Mouse (Mus musculus) lung, postnatal 25 days (tissue): Measurements from ENCODE around the gene Phc3.

Experiments
- DNase-seq: peaks from one replicate; pipeline ENCODE4 v3.0.0; 2022; ENCODE audit warnings: low spot score

The Phc3 gene

DNA sequence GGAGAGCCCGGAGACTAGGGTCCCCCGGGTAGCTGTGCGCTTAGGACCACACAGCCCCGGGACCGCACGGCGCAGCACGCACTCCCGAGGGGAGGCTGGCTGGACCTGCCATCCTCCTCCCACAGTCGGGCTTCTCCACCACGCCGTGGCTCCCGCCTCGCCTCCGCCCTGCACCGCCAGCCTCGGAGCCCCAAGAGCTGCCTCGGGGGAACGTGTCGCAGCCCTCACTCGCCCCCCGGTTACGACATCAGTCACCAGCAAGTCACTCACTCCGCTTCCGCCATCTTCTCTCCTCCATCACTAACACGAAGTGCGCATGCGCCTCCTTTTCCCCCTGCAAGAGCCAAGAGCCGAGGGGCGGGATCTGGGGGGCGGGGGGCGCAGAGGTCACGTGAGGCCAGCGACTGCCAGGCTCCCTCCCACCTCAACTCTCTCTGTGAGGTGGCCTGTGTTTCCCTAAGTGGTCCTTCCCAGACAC, at the start of gene Phc3:
Gene Phc3 (minus strand): TSS at position 312 of the 478 bp plus-strand sequence.
- DNase-seq, result peak; percentile 93

DNA sequence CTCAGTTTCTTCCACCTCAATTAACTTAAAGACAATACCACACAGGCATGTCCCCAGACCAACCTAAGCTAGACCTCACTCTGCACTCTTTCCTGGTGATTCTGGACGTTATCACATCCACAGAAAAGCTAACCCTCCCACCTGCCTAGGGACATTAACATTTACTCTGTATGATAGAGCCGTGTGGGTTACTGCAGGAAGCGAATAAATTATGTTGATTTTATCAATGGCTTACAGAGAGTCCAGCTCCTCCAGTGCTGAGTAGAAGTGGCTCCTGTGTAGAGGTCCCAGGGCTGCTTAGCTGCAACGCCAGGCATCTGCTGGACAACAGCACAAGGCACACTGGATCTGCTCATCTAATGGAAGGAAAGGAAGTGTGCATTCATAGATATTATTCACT, 48.4 kb upstream of the Phc3 start:
- no peak for DNase-seq

DNA sequence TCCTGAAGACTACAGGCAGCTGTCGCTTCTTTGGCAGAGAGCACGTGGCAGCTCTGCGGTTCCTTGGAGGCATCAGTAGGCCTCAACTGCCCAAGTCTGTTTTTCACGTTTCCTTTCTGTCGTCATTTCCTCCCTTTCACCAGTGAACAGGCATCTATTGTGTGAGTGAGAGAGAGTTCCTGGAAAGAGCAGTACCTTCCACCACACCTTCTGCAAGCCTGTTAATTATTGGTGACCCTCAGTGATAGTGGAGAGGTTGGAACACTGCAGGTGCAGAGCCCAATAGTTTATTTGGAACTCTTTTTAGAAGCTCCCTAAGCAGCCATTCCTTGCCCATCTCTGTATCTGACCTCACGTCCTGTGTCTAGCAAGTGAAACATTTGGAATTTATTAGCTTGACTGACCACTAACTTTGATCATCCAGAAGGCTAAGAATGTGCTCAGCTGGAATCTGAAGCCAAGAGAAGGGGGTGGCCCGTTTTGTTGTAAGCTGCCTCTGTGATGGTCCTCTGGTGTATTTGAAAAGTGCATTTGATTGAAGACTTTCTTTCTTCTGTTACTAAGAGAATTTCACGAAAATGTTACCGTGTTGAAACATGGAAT, 47.5 kb upstream of the Phc3 start:
- no peak for DNase-seq

DNA sequence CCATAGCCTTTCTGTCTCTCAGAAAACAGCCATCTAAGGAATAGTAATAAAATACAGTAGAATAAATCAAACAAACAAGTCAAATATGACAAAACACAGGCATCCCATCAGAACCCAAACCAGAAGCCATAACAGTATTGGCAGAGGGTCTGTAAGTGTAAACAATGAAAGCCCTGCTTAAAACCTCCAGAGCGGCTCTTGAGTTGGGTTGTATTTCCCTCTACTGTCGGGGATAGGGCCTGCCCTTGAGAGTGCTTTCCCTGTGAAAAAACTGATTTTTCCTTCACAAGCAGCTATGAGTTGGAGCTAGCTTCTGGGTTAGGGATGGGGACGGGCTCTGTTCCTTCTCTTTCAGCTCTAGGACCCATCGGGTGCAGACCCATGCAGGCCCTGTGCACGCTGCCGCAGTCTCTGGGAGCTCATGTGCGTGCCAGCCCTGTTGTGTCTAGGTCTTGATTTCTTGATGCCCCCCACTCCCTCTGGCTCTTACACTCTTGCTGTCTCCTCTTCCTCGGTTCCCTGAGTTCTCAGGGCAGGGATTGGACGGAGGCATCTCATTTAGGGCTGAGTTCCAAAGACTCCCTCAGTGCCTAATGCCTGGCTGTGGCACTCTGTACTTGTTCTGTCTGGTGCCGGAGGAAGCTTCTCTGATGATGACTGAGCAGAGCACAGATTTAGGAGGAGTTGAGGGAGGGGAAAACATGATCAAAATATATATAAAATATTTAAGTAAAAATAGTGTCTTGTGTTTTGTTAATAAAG, 46.6 kb upstream of the Phc3 start:
- no peak for DNase-seq

DNA sequence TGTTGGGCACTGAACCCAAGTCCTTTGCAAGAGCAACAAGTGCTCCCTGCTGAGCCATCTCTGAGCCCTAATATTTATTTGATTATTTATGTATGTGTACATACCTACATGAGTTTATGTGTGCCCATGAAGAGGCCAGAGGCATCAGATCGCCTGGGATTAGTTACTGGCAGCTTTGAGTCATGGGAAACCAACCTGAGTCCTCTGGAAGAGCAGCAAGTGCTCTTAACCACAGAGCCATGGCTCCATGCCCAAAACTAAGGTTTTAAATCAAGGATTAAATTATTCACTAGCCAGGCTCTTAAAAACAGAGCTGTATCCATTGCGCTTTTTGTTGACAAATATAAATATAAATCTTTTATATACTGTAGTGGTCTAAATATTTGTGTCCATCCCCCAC, 45.2 kb upstream of the Phc3 start:
- no peak for DNase-seq

DNA sequence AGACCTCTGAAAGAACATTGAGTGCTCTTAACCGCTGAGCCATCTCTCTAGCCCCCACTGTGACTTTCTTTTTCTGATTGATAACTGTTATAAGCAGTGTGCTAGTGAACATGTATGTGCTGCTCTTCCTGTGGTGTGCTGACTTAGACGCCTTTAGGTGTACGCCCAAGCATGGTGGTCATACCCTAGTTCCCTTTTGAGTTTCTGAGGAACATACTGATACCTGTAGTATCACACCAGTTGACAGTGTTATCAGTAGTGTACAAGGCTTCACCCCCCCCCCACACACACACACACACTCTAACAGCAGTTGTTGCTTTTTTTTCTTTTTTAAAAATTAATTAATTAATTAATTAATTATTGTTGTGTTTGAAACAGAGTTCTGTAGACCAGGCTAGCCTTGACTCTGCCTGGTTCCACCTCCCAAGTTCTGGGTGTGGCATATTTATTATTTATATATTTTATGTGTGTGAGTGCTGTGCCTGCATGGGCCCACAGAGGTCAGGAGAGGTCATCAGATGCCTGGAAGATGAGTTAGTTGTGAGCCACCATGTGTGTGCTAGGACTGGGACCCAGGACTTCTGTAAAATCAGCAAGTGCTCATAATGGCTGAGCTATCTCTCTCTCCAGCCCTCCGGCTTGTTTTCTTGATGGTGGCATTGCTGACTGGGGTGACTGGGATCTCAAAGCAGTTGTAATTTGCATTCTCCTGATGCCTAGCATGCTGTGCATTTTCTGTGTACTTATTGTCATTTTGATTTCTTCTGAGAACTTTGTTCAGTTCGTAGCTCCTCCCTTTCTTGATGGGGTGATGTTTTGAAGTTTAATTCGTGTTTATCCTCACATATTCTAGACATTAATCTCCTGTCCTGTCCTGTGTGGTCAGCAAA, 35.4 kb upstream of the Phc3 start:
- DNase-seq, result no peak

DNA sequence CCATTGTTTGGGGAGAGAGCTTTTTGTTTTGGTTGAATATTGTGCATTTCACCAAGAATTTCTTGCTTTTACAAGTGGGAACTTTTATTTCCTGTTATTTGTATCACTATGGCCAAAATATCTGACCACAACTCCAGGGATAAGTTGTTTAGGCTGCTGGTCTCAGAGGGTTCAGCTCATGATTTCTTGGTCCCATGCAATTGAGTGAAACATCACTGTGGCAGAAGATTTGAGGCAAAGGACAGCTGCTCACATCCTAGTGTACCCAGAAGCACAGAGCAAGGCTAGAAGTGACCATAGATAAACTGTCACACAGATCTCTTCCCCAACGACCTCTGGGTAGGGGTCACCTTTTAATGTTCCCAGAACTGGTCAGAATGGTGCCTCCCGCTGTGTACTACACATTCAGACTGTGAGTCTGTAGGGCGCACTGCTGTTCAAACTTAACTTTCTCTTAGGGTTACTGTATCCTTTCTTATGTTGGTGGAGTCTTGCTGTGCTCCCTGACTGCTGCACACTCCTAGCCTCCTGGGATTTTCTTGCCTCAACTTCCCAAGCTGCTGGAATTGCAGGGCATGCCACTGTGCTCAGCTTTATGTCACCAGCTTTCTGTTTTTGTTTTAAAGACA, 31.9 kb upstream of the Phc3 start:
- DNase-seq, result no peak

DNA sequence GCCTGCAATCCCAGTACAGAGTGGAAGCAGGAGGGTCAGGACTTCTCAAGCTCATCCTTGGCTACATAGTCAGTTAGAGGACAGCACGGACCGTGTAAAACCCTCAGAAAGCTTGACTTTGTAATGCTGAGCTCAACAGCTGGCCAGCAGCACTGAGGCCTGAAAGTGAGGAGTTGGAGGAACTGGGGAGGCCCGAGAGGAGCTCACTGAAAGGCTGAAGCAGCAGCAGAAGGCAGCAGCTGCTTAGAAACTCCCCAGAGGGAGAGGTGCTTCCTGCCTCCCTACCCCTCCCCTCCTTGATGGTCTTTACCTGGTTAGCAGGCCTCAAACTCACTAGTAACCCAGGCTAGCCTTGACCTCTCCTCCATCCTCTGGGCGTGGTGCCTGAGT, 30.8 kb upstream of the Phc3 start:
- no peak for DNase-seq

DNA sequence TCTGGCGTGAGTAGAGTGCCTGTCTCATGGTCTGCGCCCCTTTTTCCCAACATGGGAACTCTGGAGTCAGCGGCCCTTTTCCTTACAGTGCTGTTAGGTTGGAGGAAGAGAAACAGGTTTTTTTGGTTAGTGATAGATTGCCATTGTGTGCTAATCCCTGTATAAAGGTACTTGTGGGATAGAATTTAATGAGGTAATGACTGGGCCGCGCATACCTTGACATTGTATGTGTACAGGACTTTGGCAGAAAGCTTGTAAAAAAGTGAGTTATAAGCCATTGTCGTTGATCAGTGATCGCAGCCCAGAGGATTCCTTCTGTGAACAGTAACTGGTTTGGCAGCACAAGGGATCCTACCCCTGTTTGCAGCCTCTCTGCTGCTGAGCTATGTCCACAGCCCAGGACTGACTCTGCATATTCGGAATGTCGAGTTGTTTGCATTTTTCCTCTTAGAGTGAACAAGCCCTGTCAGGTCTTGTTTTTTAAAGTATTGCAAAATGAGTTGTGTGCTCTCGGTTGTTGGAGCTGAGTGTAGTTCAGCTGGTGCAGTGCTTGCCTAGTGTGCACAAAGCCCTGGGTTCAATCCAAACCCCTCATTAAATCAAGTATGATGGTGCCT, 30.3 kb upstream of the Phc3 start:
- peak; percentile 78 for DNase-seq

DNA sequence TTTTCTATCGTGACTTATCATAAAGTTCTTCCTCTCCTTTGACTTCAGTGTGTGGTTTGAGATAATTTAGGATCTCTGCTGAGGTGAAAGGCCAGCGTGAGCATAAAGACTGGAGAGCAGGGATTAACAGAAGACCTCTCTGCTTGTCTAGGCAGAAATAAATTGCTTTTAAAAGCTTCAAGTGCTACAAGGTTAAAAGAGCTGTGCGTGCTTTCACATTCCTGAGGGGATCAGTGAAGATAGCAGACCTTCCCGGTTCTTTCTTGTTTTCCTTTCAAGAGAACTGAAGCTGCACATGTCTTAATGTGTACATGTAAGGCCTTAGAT, 27.4 kb upstream of the Phc3 start:
- DNase-seq, result no peak

DNA sequence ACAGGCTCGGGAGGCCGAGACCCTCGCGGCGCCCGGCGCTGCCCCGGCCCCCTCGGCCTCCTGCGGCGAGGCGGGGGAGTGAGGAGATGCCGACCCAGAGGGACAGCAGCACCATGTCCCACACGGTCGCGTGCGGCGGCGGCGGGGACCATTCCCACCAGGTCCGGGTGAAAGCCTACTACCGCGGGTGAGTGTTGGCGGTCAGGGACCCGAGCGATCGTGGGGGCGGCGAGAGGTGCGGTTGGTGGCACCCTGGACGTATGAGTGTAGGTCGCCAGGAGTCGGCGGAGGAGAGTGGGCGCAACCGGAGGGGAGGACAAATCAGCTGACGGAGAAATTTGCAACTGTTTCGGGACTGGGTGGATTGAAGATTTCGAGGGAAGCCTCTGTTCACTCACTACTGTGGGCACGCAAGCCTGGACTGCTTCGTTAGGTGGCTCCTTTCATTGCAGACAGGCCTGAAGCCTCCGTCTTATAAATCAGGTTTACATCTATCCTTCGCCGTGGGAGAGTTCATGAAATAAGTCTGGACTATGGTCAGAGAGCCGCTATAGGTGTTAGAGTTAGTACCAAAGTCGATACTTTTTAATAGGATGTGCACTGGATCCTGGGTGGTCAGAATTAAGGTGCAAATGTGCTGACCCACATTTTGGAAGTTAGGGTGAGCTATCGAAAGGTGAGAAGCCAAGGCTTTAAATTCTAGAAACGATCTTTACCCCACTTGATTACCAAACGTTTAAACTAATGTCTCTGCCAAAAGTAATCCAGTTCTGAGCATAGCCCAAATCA, 26.9 kb upstream of the Phc3 start:
- DNase-seq, result peak; percentile 24

DNA sequence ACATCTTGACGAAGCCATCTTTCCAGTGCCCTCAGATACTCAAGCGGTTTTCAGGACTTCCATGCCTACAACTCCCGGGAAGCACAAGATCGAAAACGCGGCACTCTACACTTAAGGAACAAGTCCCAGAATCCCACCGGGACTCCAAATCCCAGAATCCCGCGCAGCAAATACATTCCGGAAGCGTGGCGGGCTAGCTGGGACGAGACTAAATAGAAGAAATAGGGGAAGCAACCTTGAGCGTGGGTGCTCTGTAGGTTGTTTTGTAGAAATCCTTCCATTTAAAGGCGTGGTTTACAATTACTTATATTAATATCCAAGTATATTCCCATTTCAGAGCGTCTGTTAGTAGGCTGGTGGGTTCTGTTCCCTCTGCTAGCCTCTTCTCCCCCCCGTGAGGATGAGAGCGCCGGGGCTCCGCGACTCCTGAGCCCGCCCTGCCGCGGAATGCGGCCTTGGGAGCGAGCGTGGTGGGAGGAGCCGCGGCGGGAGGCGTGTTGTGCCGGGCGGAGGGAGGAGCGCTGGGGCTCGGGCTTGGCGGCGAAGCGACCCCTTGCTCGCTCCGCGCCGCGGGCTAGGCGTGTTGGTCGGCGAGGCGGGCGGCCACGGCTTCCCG, 26.2 kb upstream of the Phc3 start, which contains the start of gene Prkci:
Gene Prkci (plus strand): TSS at position 465 of the 616 bp plus-strand sequence.
- DNase-seq, result peak; percentile 95

DNA sequence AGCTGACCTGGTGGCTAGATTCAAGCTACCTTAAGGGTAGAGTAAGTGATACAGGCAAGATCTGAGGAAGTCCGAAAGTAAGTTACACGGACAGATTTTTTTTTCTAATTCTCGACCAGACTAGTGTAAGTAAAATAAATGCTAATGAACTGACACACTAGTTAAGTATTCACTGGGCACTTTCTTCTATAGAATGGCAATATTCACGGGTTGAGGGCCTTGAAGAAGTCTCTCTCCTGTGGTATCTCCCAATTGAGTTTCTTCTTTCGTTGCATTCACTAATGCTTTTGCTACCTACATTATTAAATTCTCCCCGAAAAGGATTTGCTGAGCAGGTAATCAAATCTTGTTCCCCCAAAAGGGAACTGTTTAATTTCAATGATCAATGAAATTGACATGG, 25.6 kb upstream of the Phc3 start:
- DNase-seq, result no peak

DNA sequence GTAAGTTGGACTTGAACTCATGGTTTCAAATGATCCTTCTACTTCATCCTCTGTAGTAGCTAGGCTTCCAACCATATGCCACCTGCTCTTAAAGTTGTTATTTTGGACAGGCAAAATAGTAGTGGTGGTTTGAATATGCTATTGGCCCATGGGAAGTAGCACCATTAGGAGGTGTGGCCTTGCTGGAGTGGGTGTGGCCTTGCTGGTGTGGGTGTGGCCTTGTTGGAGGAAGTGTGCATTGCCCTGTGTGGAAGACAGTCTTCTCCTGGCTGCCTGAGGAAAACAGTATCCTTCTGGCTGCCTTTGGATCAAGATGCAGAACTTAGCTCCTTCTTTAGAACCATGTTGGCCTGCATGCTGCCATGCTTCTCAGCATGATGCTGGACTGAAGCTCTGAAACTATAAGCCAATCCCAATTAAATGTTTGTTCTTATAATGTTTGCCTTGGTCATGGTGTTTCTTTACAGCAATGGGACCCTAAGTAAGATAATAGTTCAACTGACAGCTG, 23.9 kb upstream of the Phc3 start:
- DNase-seq, result no peak

DNA sequence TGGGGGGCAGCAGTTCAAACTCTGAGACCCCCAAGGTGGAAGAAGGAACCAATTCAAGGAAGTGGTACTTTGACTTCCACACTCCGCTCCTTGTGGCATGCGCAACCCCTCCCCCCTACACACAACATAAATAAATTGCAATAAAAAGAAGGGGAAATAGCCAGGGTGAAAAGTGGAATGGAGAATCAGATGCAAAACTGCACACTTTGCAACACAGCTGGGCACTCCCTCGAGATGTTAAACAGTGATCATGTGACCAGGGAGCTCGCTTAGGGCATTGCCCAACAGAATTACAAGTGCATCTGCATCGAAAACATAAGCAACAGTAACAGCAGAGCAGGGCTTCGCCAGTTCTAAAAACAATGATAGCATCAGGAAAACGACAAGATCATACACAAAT, 22.9 kb upstream of the Phc3 start:
- no peak for DNase-seq

DNA sequence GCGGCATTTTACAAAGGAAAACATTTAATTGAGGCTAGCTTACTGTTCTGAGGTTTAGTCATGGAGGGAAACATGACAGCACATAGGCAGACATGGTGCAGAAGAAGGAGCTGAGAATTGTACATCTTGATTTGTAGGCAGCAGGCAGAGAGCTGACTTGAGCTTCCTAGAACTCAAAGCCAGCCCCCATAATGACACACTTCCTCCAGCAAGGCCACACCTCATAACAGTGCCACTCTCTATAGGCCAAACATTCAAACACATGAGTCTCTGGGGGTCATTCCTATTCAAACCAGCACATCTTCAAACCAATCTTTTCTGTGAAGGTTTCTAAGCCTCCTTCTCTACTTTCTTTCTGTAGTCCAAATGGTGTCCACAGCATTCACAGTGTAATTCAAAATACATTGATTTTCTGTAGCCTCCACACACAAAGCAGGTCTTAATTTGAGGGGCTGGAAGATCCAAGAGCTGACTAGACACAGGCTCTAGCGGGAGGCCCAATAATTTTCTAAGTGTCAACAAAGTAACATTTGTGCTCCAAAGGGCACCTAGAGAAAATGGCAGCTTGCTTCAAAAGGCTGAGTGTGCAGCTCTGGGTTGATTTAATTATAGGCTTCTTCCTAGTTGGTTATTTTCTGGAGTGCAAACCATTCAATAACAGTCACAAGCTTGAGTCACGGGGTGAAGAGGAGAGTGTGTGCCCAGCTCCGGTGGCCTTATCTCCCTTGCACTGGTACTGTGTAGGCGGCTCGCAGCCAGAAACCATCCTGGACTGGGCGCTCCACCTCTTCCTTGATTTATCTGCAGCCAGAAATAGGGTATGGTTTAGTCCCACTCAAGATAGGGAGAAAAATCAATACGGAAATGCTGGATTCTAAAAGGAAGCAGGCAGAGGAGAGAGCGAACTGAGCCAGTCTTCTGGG, 18.4 kb upstream of the Phc3 start:
- no peak for DNase-seq

DNA sequence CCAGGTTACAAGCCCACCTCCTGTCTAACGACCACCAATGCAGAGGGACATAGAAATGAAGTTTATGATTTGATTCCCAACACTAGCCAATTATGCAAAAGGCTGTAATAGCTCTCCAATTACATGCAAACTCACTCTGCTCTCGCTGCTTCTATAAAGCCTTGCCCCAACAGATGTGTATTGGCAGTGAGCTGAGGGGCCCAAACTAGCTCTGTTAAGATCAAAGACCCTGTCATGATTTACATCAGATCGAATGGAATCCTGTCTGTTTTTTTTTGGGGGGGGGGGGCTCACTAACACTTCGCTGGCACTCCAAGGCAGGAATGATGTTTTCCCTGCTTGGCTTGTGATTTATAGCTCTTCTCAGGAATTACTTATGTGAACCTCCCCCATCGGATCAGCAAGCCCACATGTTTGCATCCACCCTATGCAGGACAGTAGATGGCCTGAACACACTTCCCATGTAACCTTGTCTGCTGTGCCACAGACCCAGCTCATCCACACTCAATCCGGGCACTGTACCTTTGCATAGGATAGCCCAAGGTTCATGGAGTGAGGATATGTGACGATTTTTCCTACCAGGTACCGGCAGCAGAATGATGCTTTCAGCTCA, 13.8 kb upstream of the Phc3 start:
- no peak for DNase-seq

DNA sequence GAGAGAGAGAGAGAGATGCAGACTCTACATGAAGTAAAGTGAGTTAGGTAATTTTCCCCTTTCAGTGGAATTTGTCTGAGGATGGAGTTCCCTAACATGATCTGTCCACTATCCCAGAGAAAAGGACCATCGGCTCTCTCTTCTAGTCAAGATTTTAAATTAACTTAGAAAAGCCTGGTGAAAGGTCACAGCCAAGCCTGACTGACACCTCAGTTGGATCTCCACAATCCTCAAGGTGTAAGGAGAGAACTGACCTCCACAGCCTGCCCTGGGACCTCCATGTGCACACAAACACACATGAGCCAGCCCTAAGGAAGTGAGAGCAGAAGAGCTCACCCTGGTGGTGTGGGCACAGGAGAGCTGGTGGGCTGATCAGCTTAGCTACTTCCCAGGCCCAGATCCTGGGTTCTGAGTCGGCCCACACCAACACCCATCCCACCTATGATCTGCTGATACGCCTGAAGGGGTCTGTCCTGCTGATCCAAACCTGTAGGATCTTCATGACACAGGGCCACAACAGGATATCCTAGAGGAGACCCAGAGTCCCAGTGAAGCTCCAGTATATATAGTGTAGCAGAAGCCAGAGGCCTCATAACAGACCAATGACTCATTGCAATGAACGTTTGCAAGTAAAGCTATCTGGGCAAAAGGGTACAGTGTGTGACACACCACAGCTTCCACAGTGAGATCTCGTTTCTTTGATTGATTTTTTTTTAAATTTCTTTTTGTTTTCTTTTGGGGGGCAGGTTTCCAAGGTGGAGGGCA, 12.6 kb upstream of the Phc3 start:
- no peak for DNase-seq
